Mouse (Mus musculus): ENCODE data around the gene Pwwp2b.

The Pwwp2b gene

GRCm38 (mm10) chr7:139257752-139258542 is 9.7 kb downstream of the Pwwp2b start:
- no peak for DNase-seq (ENCODE audit: extremely low spot score, low spot score)

- DNase-seq (ENCODE audit: extremely low spot score, low spot score): no peak
Observed at GRCm38 (mm10) chr7:139264337-139264736, 16.1 kb downstream of the Pwwp2b start.

- DNase-seq (ENCODE audit: extremely low spot score, low spot score): no peak
Observed at GRCm38 (mm10) chr7:139265634-139266033, 17.4 kb downstream of the Pwwp2b start.

GRCm38 (mm10) chr7:139266431-139266830 is 18.1 kb downstream of the Pwwp2b start:
- DNase-seq (ENCODE audit: extremely low spot score, low spot score): no peak

GRCm38 (mm10) chr7:139266886-139267870 is 18.9 kb downstream of the Pwwp2b start:
- DNase-seq (ENCODE audit: extremely low spot score, low spot score): no peak

GRCm38 (mm10) chr7:139270738-139271137 is 22.5 kb downstream of the Pwwp2b start:
- DNase-seq (ENCODE audit: extremely low spot score, low spot score): no peak

- DNase-seq (ENCODE audit: extremely low spot score, low spot score): no peak
Observed at GRCm38 (mm10) chr7:139271871-139272270, 23.6 kb downstream of the Pwwp2b start.

GRCm38 (mm10) chr7:139272639-139273396 is 24.5 kb downstream of the Pwwp2b start:
- DNase-seq (ENCODE audit: extremely low spot score, low spot score): no peak

GRCm38 (mm10) chr7:139273397-139273719 is 25.1 kb downstream of the Pwwp2b start:
- DNase-seq (ENCODE audit: extremely low spot score, low spot score): no peak

GRCm38 (mm10) chr7:139275586-139275985 is 27.3 kb downstream of the Pwwp2b start:
- DNase-seq (ENCODE audit: extremely low spot score, low spot score): no peak

- DNase-seq (ENCODE audit: extremely low spot score, low spot score): no peak
Observed at GRCm38 (mm10) chr7:139276150-139276549, 27.9 kb downstream of the Pwwp2b start.

- DNase-seq (ENCODE audit: extremely low spot score, low spot score): no peak
Observed at GRCm38 (mm10) chr7:139277536-139277935, 29.3 kb downstream of the Pwwp2b start.

GRCm38 (mm10) chr7:139279571-139279970 is 31.3 kb downstream of the Pwwp2b start:
- no peak for DNase-seq (ENCODE audit: extremely low spot score, low spot score)

GRCm38 (mm10) chr7:139280044-139280443 is 31.8 kb downstream of the Pwwp2b start:
- no peak for DNase-seq (ENCODE audit: extremely low spot score, low spot score)

- no peak for DNase-seq (ENCODE audit: extremely low spot score, low spot score)
Observed at GRCm38 (mm10) chr7:139281195-139281594, 32.9 kb downstream of the Pwwp2b start.

- no peak for DNase-seq (ENCODE audit: extremely low spot score, low spot score)
Observed at GRCm38 (mm10) chr7:139282037-139282436, 33.8 kb downstream of the Pwwp2b start.

- DNase-seq (ENCODE audit: extremely low spot score, low spot score): no peak
Observed at GRCm38 (mm10) chr7:139285295-139285943, 37.1 kb downstream of the Pwwp2b start.

- no peak for DNase-seq (ENCODE audit: extremely low spot score, low spot score)
Observed at GRCm38 (mm10) chr7:139288540-139288939, 40.3 kb downstream of the Pwwp2b start.

GRCm38 (mm10) chr7:139293350-139293749 is 45.1 kb downstream of the Pwwp2b start:
- no peak for DNase-seq (ENCODE audit: extremely low spot score, low spot score)

GRCm38 (mm10) chr7:139294076-139294475 is 45.8 kb downstream of the Pwwp2b start:
- no peak for DNase-seq (ENCODE audit: extremely low spot score, low spot score)

GRCm38 (mm10) chr7:139295653-139296052 is 47.4 kb downstream of the Pwwp2b start:
- no peak for DNase-seq (ENCODE audit: extremely low spot score, low spot score)
